Mouse (Mus musculus) MEL (cell line): ENCODE data around the gene Ptprn2. TPM values are rescaled to one million over a fixed set of nuclear protein-coding genes. Genes with fewer than 3 reads are reported as not detected.

Experiments used
- DNase-seq: peaks from one replicate; pipeline ENCODE4 v3.0.0; 2011; ENCODE audit warnings: low read depth, low spot score
- H3K27ac ChIP-seq: 2 replicates; pipeline ENCODE4 v1.5.1; 2012; ENCODE audit warnings: low read depth, mild to moderate bottlenecking, control low read depth, low read length, moderate library complexity; ENCODE audit not compliant: control insufficient read depth
- H3K27me3 ChIP-seq, 2 experiments: fragments of 150-350 bp in 1 of 2; sonication (generic) in 1 of 2; 2 replicates each; pipeline ENCODE4 v1.6.1; 2012; ENCODE audit warnings: low read length in 2 of 2, mild to moderate bottlenecking in 2 of 2, improper control_type of control experiment in 1 of 2, moderate library complexity in 1 of 2; ENCODE audit not compliant: insufficient read depth in 2 of 2, control insufficient read depth in 1 of 2
- H3K36me3 ChIP-seq, 2 experiments: 2 replicates each; pipeline ENCODE4 v1.6.1; 2012 to 2014; ENCODE audit warnings: low read length in 2 of 2, improper control_type of control experiment in 1 of 2, inconsistent platforms in 1 of 2, mild to moderate bottlenecking in 1 of 2; ENCODE audit not compliant: insufficient read depth in 2 of 2, control insufficient read depth in 1 of 2
- H3K4me1 ChIP-seq, 2 experiments: fragments of 150-350 bp in 1 of 2; sonication (generic) in 1 of 2; 2 replicates each; pipeline ENCODE4 v1.6.1; 2012; ENCODE audit warnings: low read length in 2 of 2, improper control_type of control experiment in 1 of 2, mild to moderate bottlenecking in 1 of 2; ENCODE audit not compliant: insufficient read depth in 2 of 2, control insufficient read depth in 1 of 2
- H3K4me3 ChIP-seq, 2 experiments: fragments of 150-350 bp in 1 of 2; sonication (generic) in 1 of 2; 2 replicates each; pipeline ENCODE4 v1.5.1; 2012; ENCODE audit warnings: low read depth in 2 of 2, low read length in 2 of 2, mild to moderate bottlenecking in 2 of 2, moderate library complexity in 2 of 2, control low read depth in 1 of 2, improper control_type of control experiment in 1 of 2; ENCODE audit not compliant: control insufficient read depth in 1 of 2, insufficient read depth in 1 of 2
- H3K79me2 ChIP-seq: 2 replicates; pipeline ENCODE4 v1.6.1; 2012; ENCODE audit warnings: mild to moderate bottlenecking, low read length, moderate library complexity; ENCODE audit not compliant: control insufficient read depth, poor library complexity, insufficient read depth
- H3K9ac ChIP-seq: 2 replicates; pipeline ENCODE4 v1.6.1; 2012; ENCODE audit warnings: low read depth, mild to moderate bottlenecking, control low read depth, low read length, moderate library complexity; ENCODE audit not compliant: control insufficient read depth, poor library complexity, severe bottlenecking
- H3K9me3 ChIP-seq: fragments of 150-350 bp; sonication (generic); replicated peaks from 2 replicates; pipeline ENCODE4 v1.6.1; 2012; ENCODE audit warnings: mild to moderate bottlenecking, low read length, improper control_type of control experiment, moderate library complexity; ENCODE audit not compliant: insufficient read depth
- BHLHE40 ChIP-seq: IDR thresholded peaks from 2 replicates; pipeline ENCODE4 v1.6.1; 2012; ENCODE audit warnings: low read depth, mild to moderate bottlenecking, inconsistent platforms, low read length, improper control_type of control experiment, borderline replicate concordance
- E2F4 ChIP-seq: IDR thresholded peaks from 2 replicates; pipeline ENCODE4 v1.6.1; 2011; ENCODE audit warnings: low read depth, low read length, improper control_type of control experiment, borderline replicate concordance
- ETS1 ChIP-seq: IDR thresholded peaks from 2 replicates; pipeline ENCODE4 v1.6.1; 2012; ENCODE audit warnings: low read depth, mild to moderate bottlenecking, inconsistent platforms, low read length, improper control_type of control experiment, moderate library complexity
- JUND ChIP-seq: IDR thresholded peaks from 2 replicates; pipeline ENCODE4 v1.6.1; 2011; ENCODE audit warnings: low read depth, mild to moderate bottlenecking, improper control_type of control experiment, low read length
- MAFK ChIP-seq: IDR thresholded peaks from 2 replicates; pipeline ENCODE4 v1.6.1; 2011; ENCODE audit warnings: low read depth, mild to moderate bottlenecking, low read length, improper control_type of control experiment, borderline replicate concordance
- MAX ChIP-seq: IDR thresholded peaks from 2 replicates; pipeline ENCODE4 v1.6.1; 2011; ENCODE audit warnings: low read length, improper control_type of control experiment
- MYB ChIP-seq: IDR thresholded peaks from 2 replicates; pipeline ENCODE4 v1.6.1; 2011; ENCODE audit warnings: mild to moderate bottlenecking, low read depth, low read length, improper control_type of control experiment
- NELFE ChIP-seq: IDR thresholded peaks from 2 replicates; pipeline ENCODE4 v1.6.1; 2011; ENCODE audit warnings: low read depth, low read length, improper control_type of control experiment
- POLR2A ChIP-seq, 2 experiments: IDR thresholded peaks; 2 replicates each; pipeline ENCODE4 v1.6.1; 2011 to 2012; ENCODE audit warnings: low read length in 2 of 2, mild to moderate bottlenecking in 2 of 2, control low read depth in 1 of 2, improper control_type of control experiment in 1 of 2, low read depth in 1 of 2, moderate library complexity in 1 of 2; ENCODE audit not compliant: control insufficient read depth in 1 of 2, insufficient read depth in 1 of 2, poor library complexity in 1 of 2
- POLR2AphosphoS2 ChIP-seq: IDR thresholded peaks from 2 replicates; pipeline ENCODE4 v1.6.1; 2011; ENCODE audit warnings: low read length, improper control_type of control experiment
- POLR2AphosphoS5 ChIP-seq: IDR thresholded peaks from 2 replicates; pipeline ENCODE4 v1.6.1; 2012; ENCODE audit warnings: low read depth, borderline replicate concordance, mild to moderate bottlenecking, inconsistent platforms, low read length, moderate library complexity, mixed read lengths
- SIN3A ChIP-seq: IDR thresholded peaks from 2 replicates; pipeline ENCODE4 v1.6.1; 2012; ENCODE audit warnings: low read length, improper control_type of control experiment, inconsistent platforms
- SMC3 ChIP-seq: IDR thresholded peaks from 2 replicates; pipeline ENCODE4 v1.6.1; 2011; ENCODE audit warnings: low read depth, low read length, improper control_type of control experiment
- TAL1 ChIP-seq: IDR thresholded peaks from 2 replicates; pipeline ENCODE4 v1.6.1; 2012; ENCODE audit warnings: mild to moderate bottlenecking, inconsistent platforms, low read length, moderate library complexity, mixed read lengths
- TBP ChIP-seq: IDR thresholded peaks from 2 replicates; pipeline ENCODE4 v1.8.0; 2011; ENCODE audit warnings: low read depth, low read length, improper control_type of control experiment
- TCF12 ChIP-seq: IDR thresholded peaks from 2 replicates; pipeline ENCODE4 v1.6.1; 2014; ENCODE audit warnings: low read depth, mild to moderate bottlenecking, inconsistent platforms, low read length, improper control_type of control experiment, moderate library complexity
- UBTF ChIP-seq: IDR thresholded peaks from 2 replicates; pipeline ENCODE4 v1.6.1; 2012; ENCODE audit warnings: low read depth, mild to moderate bottlenecking, inconsistent platforms, low read length, improper control_type of control experiment, moderate library complexity, borderline replicate concordance; ENCODE audit not compliant: insufficient read depth
- USF1 ChIP-seq: IDR thresholded peaks from 2 replicates; pipeline ENCODE4 v1.6.1; 2014; ENCODE audit warnings: low read depth, mild to moderate bottlenecking, inconsistent platforms, low read length, improper control_type of control experiment, moderate library complexity
- USF2 ChIP-seq, 2 experiments: IDR thresholded peaks; 2 replicates each; pipeline ENCODE4 v1.6.1; 2011 to 2012; ENCODE audit warnings: improper control_type of control experiment in 2 of 2, low read length in 2 of 2, borderline replicate concordance in 1 of 2, inconsistent platforms in 1 of 2, low read depth in 1 of 2, mild to moderate bottlenecking in 1 of 2; ENCODE audit not compliant: insufficient read depth in 1 of 2
- ZMIZ1 ChIP-seq: IDR thresholded peaks from 2 replicates; pipeline ENCODE4 v1.6.1; 2012; ENCODE audit warnings: low read depth, mild to moderate bottlenecking, inconsistent platforms, low read length, improper control_type of control experiment, moderate library complexity
- polyA plus RNA-seq, 2 experiments: library from polyadenylated mRNA; stranded (reverse) in 1 of 2; unstranded in 1 of 2; fragments of >175 nt in 1 of 2; fragments of >200 nt in 1 of 2; gene quantifications; 2 replicates each; pipeline versions ENCODE4 v1.2.1 to v1.2.4; 2012; ENCODE audit warnings: low replicate concordance in 2 of 2, low read depth in 1 of 2; ENCODE audit not compliant: insufficient read length in 2 of 2, insufficient read depth in 1 of 2, missing spikeins in 1 of 2
- total RNA-seq: library from RNA; depleted of rRNA; stranded (reverse); fragments of 300-350 nt; gene quantifications from 2 replicates; pipeline ENCODE4 v1.2.3, GENCODE M21; 2012

Ptprn2 gene
- total and polyA plus RNA-seq, 3 experiments = not detected

DNA sequence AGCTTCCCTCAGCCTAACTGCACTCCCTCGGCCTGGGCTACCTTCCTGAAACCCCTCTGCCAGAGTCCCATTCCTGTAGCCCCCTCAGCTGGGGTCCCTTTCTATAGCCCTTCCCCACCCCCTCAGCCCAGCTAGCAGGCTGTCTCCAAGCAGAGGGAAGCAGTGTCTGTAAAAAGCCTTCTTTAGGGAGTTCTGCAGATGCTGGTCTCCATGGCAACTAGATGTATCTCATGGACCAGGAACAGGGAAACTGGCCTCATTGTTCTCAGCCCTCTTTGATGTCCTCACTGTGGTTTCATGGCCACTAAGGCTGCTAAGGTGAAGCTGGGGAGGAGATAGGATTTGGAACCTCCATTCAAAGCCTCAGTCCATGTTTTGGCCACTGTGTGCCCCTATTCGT lies 423.1 kb downstream of the Ptprn2 start:
- Histone ChIP-seq H3K27ac (no peak overlapping the region), H3K9ac (no peak overlapping the region), H3K36me3 (no peaks in the 10 kb centered on the region), H3K4me3 (no peak overlapping the region), H3K27me3 (no peaks in the 10 kb centered on the region), H3K79me2 (no peaks in the 10 kb centered on the region), H3K4me1 (no peaks in the 10 kb centered on the region)
- TF ChIP-seq POLR2AphosphoS5 (no peak), ZMIZ1 (no peak), TAL1 (no peak), TCF12 (no peak), TBP (no peak), ETS1 (no peak), NELFE (no peak), SMC3 (no peak), SIN3A (no peak), BHLHE40 (no peak), JUND (no peak)
- TF ChIP-seq, all 39 proteins: peak for 0
- DNase-seq = no peak
- H3K9me3 ChIP-seq = no peaks in the 10 kb centered on the region

GRCm38 (mm10) chr12:116916776-116917175 lies 431.3 kb downstream of the Ptprn2 start:
- no peaks in the 10 kb centered on the region for H3K9me3 ChIP-seq
- H3K9ac ChIP-seq = no peak overlapping the region
- TF ChIP-seq USF1 (no peak), USF2 (IDR thresholded peaks at IDR 0.05; ENCODE audit: borderline replicate concordance in 1 of 2, insufficient read depth in 1 of 2, low read depth in 1 of 2, low read length in 2 of 2) (no peak), SIN3A (no peak), MYB (no peak), NELFE (no peak), MAX (no peak), UBTF (no peak), POLR2AphosphoS2 (no peak), POLR2A (IDR thresholded peaks at IDR 0.05; ENCODE audit: control insufficient read depth in 1 of 2, insufficient read depth in 1 of 2, low read depth in 1 of 2, low read length in 2 of 2, poor library complexity in 1 of 2) (no peak), E2F4 (no peak), MAFK (no peak)
- TF ChIP-seq, all 39 proteins: peak for 0
- Histone ChIP-seq H3K4me3 (no peak overlapping the region), H3K27ac (no peak overlapping the region), H3K4me1 (no peaks in the 10 kb centered on the region), H3K79me2 (no peaks in the 10 kb centered on the region), H3K27me3 (no peaks in the 10 kb centered on the region), H3K36me3 (no peaks in the 10 kb centered on the region)
- DNase-seq = no peak
